Mouse (Mus musculus): ENCODE results near the gene Prickle1.

DNA sequence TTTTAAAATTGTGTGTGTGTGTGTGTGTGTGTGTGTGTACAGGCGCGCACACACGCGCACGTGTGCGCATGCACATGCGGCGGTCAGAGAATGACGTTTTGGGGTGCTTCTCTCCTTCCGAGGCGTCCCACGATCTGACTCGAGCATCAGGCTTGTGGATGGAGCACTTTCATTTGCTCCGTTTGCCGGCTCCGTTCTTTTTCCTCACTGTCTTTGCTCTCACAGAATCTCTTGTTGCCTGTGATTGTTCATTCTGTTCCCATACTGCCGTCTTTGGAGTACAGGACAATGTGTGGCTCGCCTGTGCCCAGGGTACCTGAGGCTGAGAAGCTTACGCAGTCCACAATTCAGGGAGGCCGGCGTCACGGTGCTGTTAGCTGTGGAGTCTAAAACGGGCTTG is 134.6 kb downstream of the Prickle1 start:
- no peak for TF ChIP-seq CTCF (IDR thresholded peaks at IDR 0.05; ENCODE audit: low read depth)
- TF ChIP-seq EP300 (IDR thresholded peaks at IDR 0.05; ENCODE audit: low read depth): no peak
